Mouse (Mus musculus) CH12.LX (cell line): Measurements from ENCODE around the gene Ppp1r3g. TPM values are rescaled to one million over a fixed set of nuclear protein-coding genes. Genes with fewer than 3 reads are reported as not detected.

Experiments
- DNase-seq: peaks from one replicate; pipeline ENCODE4 v3.0.0-alpha.2; 2013; ENCODE audit errors: extremely low read depth
- H3K27ac ChIP-seq: 2 replicates; pipeline ENCODE4 v1.5.1; 2012; ENCODE audit warnings: low read depth, mild to moderate bottlenecking, control low read depth, moderate library complexity; ENCODE audit not compliant: insufficient read depth
- H3K27me3 ChIP-seq: replicated peaks from 2 replicates; pipeline ENCODE3; 2012; ENCODE audit warnings: inconsistent platforms
- H3K36me3 ChIP-seq, 2 experiments: replicated peaks in 1 of 2; 2 replicates each; pipeline versions ENCODE3 to v1.6.1; 2012; ENCODE audit warnings: inconsistent platforms in 1 of 2, low read length in 1 of 2, mild to moderate bottlenecking in 1 of 2, mixed read lengths in 1 of 2, moderate library complexity in 1 of 2; ENCODE audit not compliant: control insufficient read depth in 1 of 2, insufficient read depth in 1 of 2
- H3K4me1 ChIP-seq, 2 experiments: 2 replicates each; pipeline ENCODE4 v1.6.1; 2012; ENCODE audit warnings: inconsistent platforms in 1 of 2, moderate library complexity in 1 of 2; ENCODE audit not compliant: insufficient read depth in 2 of 2, control insufficient read depth in 1 of 2
- H3K4me2 ChIP-seq: 2 replicates; pipeline ENCODE4 v1.6.1; 2012; ENCODE audit warnings: low read depth, mild to moderate bottlenecking, control low read depth; ENCODE audit not compliant: poor library complexity, insufficient read depth, severe bottlenecking
- H3K4me3 ChIP-seq, 3 experiments: fragments of 150-350 bp in 1 of 3; sonication (generic) in 1 of 3; replicated peaks in 1 of 3; 2 replicates each; pipeline versions ENCODE3 to v1.5.1; 2011 to 2012; ENCODE audit warnings: low read depth in 2 of 3, low read length in 2 of 3, mild to moderate bottlenecking in 2 of 3, moderate library complexity in 2 of 3, control low read depth in 1 of 3, improper control_type of control experiment in 1 of 3, inconsistent platforms in 1 of 3, mixed read lengths in 1 of 3; ENCODE audit not compliant: poor library complexity in 1 of 3
- H3K79me2 ChIP-seq: replicated peaks from 2 replicates; pipeline ENCODE4 v1.6.1; 2012; ENCODE audit warnings: mild to moderate bottlenecking, moderate library complexity; ENCODE audit not compliant: control insufficient read depth, poor library complexity, insufficient read depth, severe bottlenecking; ENCODE audit errors: extremely low read depth
- H3K9ac ChIP-seq: 2 replicates; pipeline ENCODE4 v1.6.1; 2012; ENCODE audit warnings: low read depth, mild to moderate bottlenecking, control low read depth, moderate library complexity; ENCODE audit not compliant: insufficient read depth
- H3K9me3 ChIP-seq: replicated peaks from 2 replicates; pipeline ENCODE3; 2012; ENCODE audit warnings: low read length, inconsistent platforms, mixed read lengths
- BHLHE40 ChIP-seq: IDR thresholded peaks from 2 replicates; pipeline ENCODE4 v1.6.1; 2011; ENCODE audit warnings: mild to moderate bottlenecking, low read depth, low read length, improper control_type of control experiment
- CHD2 ChIP-seq: IDR thresholded peaks from 2 replicates; pipeline ENCODE4 v1.6.1; 2011; ENCODE audit warnings: low read length, improper control_type of control experiment
- ELF1 ChIP-seq: IDR thresholded peaks from 2 replicates; pipeline ENCODE4 v1.6.1; 2014; ENCODE audit warnings: low read depth, mild to moderate bottlenecking, inconsistent platforms, low read length, improper control_type of control experiment
- MEF2A ChIP-seq: IDR thresholded peaks from 2 replicates; pipeline ENCODE4 v1.6.1; 2014; ENCODE audit warnings: low read depth, mild to moderate bottlenecking, inconsistent platforms, low read length, improper control_type of control experiment, borderline replicate concordance
- NRF1 ChIP-seq: IDR thresholded peaks from 2 replicates; pipeline ENCODE4 v1.6.1; 2014; ENCODE audit warnings: low read depth, mild to moderate bottlenecking, inconsistent platforms, low read length, improper control_type of control experiment, moderate library complexity
- POLR2A ChIP-seq: IDR thresholded peaks from 2 replicates; pipeline ENCODE4 v1.6.1; 2011; ENCODE audit warnings: low read depth, mild to moderate bottlenecking, improper control_type of control experiment, low read length
- TBP ChIP-seq: conservative IDR thresholded peaks from 2 replicates; pipeline ENCODE4 v1.6.1; 2011; ENCODE audit warnings: low read depth, low read length, improper control_type of control experiment
- TCF12 ChIP-seq: IDR thresholded peaks from 2 replicates; pipeline ENCODE4 v1.6.1; 2014; ENCODE audit warnings: low read depth, mild to moderate bottlenecking, inconsistent platforms, low read length, improper control_type of control experiment
- UBTF ChIP-seq: IDR thresholded peaks from 2 replicates; pipeline ENCODE4 v1.6.1; 2012; ENCODE audit warnings: low read depth, mild to moderate bottlenecking, inconsistent platforms, low read length, improper control_type of control experiment, moderate library complexity
- USF2 ChIP-seq: conservative IDR thresholded peaks from 2 replicates; pipeline ENCODE4 v1.6.1; 2011; ENCODE audit warnings: low read depth, low read length, improper control_type of control experiment
- ZC3H11A ChIP-seq: IDR thresholded peaks from 2 replicates; pipeline ENCODE4 v1.6.1; 2012; ENCODE audit warnings: low read depth, mild to moderate bottlenecking, inconsistent platforms, low read length, improper control_type of control experiment
- ZNF384 ChIP-seq: IDR thresholded peaks from 2 replicates; pipeline ENCODE4 v1.6.1; 2012; ENCODE audit warnings: low read depth, low read length, improper control_type of control experiment, inconsistent platforms
- dilution Hi-C: fragments of 300-500 bp; cut with MboI; formaldehyde crosslinking; loops from 2 replicates; pipeline ENCODE4 v1.14.3; 2020; ENCODE audit warnings: low sequenced_read_pairs; ENCODE audit not compliant: extremely low pct_unique_long_range_greater_than_20kb, extremely low pct_ligation_motif_present
- in situ Hi-C: fragments of 300-500 bp; cut with MboI; formaldehyde crosslinking; loops from 3 replicates; pipeline ENCODE4 v1.14.3; 2019; ENCODE audit warnings: low sequenced_read_pairs, low pct_ligation_motif_present, low pct_unique_long_range_greater_than_20kb, mixed read lengths
- polyA plus RNA-seq: library from polyadenylated mRNA; unstranded; fragments of >175 nt; gene quantifications from 2 replicates; pipeline ENCODE4 v1.2.1, GENCODE M21; 2012; ENCODE audit warnings: low read depth; ENCODE audit not compliant: insufficient read length
- total RNA-seq, 2 experiments: library from RNA; depleted of rRNA; stranded (reverse); fragments of 300-350 nt in 1 of 2; fragments of >200 nt in 1 of 2; gene quantifications; 2 replicates each; pipeline ENCODE4 v1.2.3; 2012 to 2014

Gene Ppp1r3g
- total and polyA plus RNA-seq, 3 experiments, result 0.13 TPM; not detected in 2

DNA sequence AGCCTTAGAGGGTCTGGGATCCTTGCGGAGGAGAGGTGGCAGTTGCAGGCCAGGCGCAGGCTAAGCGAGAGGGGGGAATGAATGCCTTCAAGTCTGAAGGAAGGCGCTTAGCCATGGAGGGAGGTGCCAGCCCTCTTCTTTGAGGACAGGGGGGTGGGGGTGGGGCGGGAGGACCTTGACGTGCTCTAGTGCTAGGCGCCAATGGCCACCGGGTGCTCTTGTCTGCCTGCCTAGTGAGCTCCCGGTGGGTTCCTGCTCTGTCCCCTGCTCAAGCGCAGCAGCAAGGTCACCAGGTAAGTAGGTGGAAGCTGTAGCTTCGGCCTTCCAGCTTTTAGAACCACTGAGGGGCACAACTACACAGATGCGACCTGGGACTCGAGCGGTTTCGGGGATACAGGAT lies 9.1 kb downstream of the Ppp1r3g start:
- dilution Hi-C loops, result no loop called here
- H3K4me2 ChIP-seq, result no peak overlapping the region
- H3K9me3 ChIP-seq, result peaks cover 9% of the 10 kb centered on the region
- H3K36me3 ChIP-seq, result no peaks in the 10 kb centered on the region
- H3K27me3 ChIP-seq, result no peaks in the 10 kb centered on the region
- in situ Hi-C loops, result loop anchor here (10.0 kb wide), 1 partner anchor 293 kb away; no protein-coding TSS in a partner anchor
- H3K27ac ChIP-seq, result no peak overlapping the region
- TF ChIP-seq ZC3H11A, result no peak
- TF ChIP-seq BHLHE40, result no peak
- no peak for TF ChIP-seq MEF2A
- H3K9ac ChIP-seq, result no peak overlapping the region
- H3K4me3 ChIP-seq, result no peak overlapping the region
- no peaks in the 10 kb centered on the region for H3K79me2 ChIP-seq
- peaks cover 0 to 8% of the 10 kb centered on the region in 2 experiments; a peak in 2 of 4 replicates for H3K4me1 ChIP-seq
- DNase-seq, result no peak

DNA sequence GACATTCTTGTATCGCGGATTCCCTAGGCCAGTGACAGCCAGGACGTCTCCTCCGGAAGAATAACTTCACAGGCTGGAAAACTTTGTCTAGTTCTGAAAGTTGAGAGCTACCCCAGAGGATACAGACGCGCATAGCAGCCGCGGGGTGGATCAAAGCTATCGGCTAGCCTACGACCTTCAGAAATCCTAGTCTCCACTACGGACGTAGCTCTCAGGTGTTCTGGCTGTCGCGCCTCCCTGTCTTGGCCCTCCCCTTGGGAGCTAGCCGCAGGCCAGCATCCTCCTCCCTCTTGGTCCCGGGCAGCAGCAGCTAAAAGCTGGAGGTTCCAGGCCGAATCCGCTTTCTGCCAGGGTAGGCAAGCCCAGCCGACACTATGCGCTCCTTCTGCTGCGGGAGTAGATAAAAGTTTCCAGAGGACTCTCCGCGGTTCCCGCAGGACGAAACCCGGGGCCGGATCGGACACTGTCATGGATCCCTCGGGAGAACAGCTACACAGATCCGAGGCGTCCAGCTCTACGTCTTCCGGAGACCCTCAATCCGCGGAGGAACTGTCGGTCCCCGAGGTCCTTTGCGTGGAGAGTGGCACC lies 9.6 kb downstream of the Ppp1r3g start:
- Histone ChIP-seq H3K27ac (no peak overlapping the region), H3K4me3 (no peak overlapping the region), H3K9ac (no peak overlapping the region), H3K4me1 (peaks cover 0 to 8% of the 10 kb centered on the region in 2 experiments; a peak in 2 of 4 replicates), H3K9me3 (peaks cover 9% of the 10 kb centered on the region), H3K79me2 (no peaks in the 10 kb centered on the region), H3K27me3 (no peaks in the 10 kb centered on the region), H3K36me3 (no peaks in the 10 kb centered on the region), H3K4me2 (no peak overlapping the region)
- in situ Hi-C loops (loop anchor here (10.0 kb wide), 1 partner anchor 293 kb away; no protein-coding TSS in a partner anchor), dilution Hi-C loops (no loop called here)
- no peak for DNase-seq
- TF ChIP-seq ZNF384 (no peak), USF2 (no peak), MEF2A (no peak), POLR2A (no peak), NRF1 (no peak), ZC3H11A (no peak), CHD2 (no peak), UBTF (no peak), ELF1 (no peak), TCF12 (no peak), TBP (no peak)
